Mouse (Mus musculus): ENCODE data around the gene Ralgds. TPM values are rescaled to one million over a fixed set of nuclear protein-coding genes. Genes with fewer than 3 reads are reported as not detected.
A peak's percentile ranks its signal among the peaks of the same experiment; 100 is the strongest.
"Not testable (repeated sequence)": the region's sequence is repeated elsewhere in the genome, so short reads cannot be mapped to it uniquely, and the experiment has no call there.

Gene Ralgds
- total RNA-seq, 2 experiments from 2014 or later, result 115 to 132 TPM

DNA sequence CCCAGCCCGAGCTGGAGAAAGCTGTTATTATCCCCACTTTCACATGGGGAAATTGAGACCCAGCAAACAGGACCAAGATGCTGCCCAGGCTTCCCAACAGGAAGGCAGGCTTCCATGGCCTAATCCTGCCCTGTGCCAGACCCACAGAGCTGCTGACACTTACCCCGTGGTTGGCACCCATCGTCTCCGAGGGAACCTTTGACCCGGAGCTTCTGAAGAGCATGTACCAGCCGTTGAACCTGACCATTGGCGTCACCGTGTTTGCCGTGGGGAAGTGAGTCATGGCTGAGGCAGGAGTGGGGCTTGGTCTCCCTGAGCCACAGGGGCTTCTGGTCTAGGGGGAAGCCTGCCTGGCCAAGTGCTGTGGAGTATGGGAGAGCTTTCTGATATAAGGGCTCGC lies 9.9 kb upstream of the Ralgds start:
- no peak for DNase-seq (ENCODE audit: extremely low spot score in 1 of 2, low spot score in 1 of 2)

DNA sequence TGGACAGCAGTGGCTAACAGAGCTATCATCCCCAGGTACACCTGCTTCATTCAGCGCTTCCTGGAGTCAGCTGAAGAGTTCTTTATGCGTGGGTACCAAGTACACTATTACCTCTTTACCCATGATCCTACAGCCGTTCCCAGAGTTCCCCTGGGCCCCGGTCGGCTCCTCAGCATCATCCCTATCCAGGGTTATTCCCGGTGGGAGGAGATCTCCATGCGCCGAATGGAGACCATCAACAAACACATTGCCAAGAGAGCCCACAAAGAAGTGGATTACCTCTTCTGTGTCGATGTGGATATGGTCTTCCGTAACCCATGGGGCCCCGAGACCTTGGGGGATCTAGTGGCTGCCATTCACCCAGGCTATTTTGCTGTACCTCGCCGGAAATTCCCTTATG lies 8.2 kb upstream of the Ralgds start:
- DNase-seq (ENCODE audit: extremely low spot score in 1 of 2, low spot score in 1 of 2), result no peak

DNA sequence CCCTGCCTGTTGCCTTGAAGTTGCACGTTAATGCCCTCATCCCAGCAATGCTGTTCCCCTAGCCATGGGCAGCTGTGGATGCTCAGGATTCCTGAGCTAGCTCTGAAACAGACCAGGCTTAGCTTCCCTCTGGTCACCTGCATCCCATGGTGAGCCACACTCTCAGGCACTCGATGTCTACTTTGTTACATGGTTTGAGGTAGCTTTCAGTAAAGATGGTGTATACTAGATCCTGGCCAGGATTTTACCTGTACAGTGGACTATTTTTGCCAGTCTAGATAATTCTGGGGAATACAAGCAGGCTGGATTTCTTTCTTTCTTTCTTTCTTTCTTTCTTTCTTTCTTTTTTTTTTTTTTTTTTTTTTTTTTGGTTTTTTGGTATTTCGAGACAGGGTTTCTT lies 7.1 kb upstream of the Ralgds start, which contains the start of gene Gm10134:
Gene Gm10134 (plus strand): TSS at position 301 of the 400 bp plus-strand sequence.
- no peak for DNase-seq (ENCODE audit: extremely low spot score in 1 of 2, low spot score in 1 of 2)

DNA sequence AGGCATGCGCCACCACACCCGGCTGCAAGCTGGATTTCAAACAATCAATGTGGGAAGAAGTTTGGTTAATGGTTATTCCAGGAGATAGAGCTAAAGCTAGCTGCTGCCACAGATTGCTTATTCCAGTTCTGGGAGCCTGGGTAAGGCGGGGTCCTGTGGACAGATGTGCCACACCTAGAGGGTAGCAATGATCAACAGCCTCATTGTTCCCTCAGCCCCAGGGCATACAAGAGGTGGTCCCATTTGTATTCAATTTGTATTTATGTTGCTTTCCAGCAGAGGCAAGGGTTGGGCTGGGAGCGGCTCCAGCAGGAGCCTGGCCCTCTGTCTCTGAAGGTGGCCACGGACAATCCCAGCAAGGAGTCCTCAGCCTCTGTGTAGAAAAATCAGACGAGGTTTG lies 6.6 kb upstream of the Ralgds start:
- DNase-seq (ENCODE audit: extremely low spot score in 1 of 2, low spot score in 1 of 2), result no peak

DNA sequence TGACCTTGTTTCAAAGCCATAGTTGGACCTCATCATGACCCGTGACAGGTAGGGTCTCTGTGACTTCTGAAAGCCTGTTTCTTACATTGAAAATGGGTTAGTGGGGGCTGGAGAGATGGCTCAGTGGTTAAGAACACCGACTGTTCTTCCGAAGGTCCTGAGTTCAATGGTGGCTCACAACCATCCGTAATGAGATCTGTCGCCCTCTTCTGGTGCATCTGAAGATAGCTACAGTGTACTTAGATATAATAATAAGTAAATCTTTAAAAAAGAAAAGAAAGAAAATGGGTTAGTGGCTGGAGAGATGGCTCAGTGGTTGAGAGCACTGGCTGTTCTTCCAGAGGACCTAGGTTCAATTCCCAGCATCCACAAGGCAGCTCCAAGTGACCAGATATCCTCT lies 1.3 kb upstream of the Ralgds start:
- DNase-seq (ENCODE audit: extremely low spot score in 1 of 2, low spot score in 1 of 2), result not testable (repeated sequence)

DNA sequence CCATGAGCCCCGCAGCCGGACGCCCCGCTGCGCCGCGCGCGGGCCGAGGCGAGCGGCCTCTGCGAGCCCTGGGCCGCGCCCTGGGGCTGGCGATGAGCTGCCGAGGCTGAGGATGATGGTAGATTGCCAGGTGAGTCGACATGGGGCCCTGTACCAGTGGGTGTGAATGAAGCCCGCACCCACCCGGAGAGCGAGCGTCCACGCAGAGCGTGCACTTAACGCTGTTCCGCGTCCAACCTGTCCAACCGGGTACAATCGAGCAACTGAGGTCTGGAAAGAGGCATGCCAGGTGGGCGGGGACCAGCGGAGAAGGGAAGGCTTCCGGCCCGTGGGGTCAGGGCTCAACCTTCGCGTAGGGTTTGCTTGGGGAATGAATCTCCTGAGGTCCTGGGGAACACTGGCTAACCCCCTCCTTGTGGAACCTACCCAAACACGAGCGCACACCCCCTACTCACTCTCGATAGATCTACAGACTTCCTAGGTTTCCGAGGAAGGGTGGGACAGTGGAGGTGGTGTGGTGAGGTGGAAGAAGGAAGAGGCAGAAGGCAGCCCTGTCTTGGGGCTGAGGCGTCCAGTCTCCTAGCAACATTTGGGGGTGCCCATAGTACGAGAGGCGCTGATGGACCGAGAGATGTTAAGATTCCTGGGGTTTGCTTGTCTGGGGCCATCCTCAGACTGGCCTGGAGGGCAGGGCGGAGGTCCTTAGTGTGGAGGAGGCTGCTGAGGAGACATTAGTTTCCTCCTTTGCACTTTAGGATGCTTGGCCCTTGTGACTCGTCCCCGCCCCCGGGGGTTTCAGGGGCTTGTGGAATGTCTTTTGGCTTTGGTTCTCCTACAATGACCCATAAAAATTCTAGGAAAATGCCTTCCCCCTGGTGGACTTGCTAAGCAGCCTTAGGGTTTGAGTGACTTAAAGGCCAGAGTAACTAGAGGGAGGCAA lies 776 bp downstream of the Ralgds start:
- DNase-seq (ENCODE audit: extremely low spot score in 1 of 2, low spot score in 1 of 2), result no peak

DNA sequence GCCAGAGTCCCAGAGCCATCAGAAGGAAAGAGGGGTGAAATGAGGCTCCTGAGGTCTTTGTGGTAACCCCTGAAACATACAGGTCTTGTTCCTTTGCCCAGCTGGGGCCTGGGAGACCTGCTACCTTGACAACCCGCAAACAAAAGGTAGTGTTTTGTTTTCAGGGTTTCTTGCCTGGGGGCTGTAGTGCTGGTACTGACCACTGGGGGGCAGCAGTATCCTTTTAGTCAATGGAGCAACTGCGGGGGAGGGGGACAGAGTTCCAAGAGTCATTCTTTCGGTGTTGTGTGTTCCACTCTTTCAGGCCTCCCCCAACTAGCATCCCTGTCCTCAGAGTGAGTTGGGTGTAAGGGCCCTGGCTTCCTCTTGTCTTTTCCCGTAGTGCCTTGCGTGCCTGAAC lies 1.6 kb downstream of the Ralgds start:
- peak; percentile 85 to 97 for DNase-seq (ENCODE audit: extremely low spot score in 1 of 2, low spot score in 1 of 2)

DNA sequence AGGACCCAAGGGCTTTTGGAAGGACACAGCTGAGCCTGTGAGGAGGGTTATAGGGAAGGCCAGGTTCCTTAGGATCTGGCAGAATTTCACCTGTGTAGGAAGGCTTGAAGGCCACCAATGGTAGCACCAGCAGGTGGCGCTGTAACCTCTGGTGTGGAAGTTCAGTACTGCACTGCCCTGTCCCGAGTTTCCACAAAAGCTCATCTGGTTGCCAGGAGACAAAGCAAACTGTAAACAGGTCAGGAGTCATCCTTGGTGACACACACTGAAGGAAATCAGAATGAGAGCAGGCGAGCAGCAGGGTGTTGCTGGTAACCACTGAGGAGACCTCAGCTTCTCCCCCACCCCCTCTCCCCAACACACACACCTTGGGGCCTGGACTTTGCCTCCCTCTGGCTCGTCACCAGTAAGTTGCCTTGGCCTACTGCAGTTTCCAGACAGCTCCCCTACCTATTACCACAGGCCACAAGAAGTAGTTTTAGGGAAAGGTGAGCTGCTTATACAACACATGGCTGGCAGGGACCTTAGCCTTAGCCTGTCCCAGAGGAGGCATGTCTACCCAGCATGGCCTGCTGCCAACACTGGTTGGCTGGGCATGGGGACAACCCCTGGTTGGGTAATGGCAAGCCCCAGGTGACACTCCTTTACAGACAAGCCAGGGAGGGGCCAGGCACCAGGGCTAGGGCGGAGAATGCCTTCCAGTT lies 4.4 kb downstream of the Ralgds start:
- peak in 1 of 2 experiments; percentile 73 for DNase-seq (ENCODE audit: extremely low spot score in 1 of 2, low spot score in 1 of 2)

DNA sequence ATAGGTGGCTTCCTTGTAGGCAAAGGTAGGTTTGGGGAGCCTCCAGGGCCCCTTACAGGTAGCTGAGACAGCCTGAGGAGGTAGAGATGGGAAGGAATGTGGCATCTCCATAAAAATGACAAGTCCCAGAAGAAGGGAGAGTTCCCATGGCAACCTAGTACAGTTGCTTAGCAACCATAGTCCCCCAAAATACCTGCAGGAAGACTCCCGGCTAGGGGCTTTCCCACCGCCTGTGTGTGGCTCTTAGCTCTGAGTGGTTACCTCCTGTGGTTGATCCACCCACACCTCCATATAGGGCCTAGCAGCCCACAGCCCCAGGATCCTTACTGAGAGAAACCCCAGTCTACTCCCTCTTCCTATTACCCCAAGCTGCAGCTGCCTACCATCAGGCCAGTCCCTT lies 5.3 kb downstream of the Ralgds start:
- no peak for DNase-seq (ENCODE audit: extremely low spot score in 1 of 2, low spot score in 1 of 2)

DNA sequence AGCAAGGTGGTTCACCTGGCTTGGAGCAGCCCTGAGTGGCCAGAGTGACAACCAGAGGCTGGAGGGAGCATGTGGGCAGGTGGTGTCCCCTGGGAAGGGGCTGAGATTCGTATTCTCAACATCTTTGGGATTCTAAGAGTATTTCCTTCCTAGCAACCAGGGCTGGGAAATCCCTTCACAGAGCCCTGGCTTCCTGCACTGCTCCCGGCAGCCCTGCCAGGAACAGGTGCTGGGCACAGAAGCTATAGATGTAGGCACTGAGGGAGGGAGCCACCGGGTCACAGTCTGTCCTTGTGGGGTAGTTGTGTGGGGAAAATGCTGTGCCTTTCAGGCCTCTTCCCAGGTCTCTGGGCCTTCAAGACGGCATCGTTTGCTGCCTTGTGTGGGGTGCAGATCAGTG lies 7.7 kb downstream of the Ralgds start:
- no peak for DNase-seq (ENCODE audit: extremely low spot score in 1 of 2, low spot score in 1 of 2)

DNA sequence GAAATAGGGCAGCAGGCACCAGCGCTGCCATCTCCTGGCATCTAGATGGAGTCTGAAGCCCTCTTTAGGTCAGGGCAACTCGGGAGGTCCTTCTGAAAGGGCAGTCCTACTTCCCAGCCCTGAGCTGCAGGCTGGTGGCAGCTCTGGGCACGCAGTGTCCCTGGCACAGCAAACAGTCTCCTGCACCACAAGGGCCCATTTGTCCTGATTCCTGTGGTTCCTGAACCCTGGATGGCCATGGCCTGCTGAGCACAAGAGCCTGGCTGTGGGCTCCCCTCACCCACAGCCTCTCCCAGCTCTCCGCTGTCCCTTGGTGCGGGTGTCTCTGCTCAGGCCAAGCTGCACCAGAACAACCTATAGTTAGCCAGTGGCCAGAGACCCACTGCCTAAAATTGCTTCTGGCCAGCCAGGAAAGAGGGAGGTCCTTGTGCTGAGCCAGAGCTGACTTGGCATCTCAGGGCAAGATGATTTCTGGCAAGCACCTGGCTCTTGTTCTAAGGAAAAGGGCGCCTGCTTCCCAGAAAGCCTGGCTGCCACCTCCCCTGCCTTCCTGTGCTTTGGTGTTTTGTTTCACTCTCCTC lies 8.7 kb downstream of the Ralgds start:
- DNase-seq (ENCODE audit: extremely low spot score in 1 of 2, low spot score in 1 of 2), result no peak

DNA sequence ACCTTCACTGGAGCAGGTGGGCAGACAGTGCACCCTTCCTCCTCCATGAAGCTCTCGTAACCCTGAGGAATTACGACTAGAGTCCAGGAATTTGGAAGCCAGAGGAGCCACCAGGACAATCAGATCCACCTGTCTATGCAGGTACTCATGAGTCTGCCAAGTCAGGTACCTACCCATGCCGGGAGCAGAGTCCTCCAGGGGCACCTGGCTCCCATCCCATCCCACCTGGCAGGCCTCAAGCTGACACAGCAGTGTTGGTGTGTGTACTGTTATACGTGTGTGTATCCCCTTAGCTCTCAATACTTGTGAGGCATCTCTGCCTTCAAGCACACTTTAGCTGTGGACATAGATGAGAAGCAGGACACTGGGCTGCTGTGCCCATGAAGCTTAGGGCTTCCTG lies 9.2 kb downstream of the Ralgds start:
- DNase-seq (ENCODE audit: extremely low spot score in 1 of 2, low spot score in 1 of 2), result no peak

DNA sequence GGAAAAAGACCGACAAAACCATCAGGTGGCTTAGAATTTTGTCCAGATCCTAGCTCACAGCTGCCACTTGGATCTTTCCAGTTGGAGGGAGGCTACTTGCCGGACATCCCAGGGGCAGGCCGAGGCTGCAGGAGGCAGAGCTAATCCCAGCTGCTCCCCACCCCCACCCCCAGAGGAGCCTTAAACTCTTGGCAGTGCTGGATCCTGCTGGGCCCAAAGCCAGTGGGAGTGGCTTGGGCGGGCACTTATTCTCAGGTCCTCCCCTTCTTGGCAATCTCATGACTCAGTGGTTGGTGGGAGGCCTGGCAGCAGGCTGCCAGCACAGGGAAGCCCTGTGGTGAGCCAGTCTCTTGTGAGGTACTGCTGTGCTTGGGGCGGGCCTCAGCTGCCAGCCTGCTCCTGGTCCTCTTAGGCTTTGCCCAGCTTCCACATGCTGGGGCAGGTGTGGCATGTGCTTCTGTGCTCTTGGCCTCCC lies 10.8 kb downstream of the Ralgds start:
- DNase-seq (ENCODE audit: extremely low spot score in 1 of 2, low spot score in 1 of 2), result peak; percentile 74 to 82

DNA sequence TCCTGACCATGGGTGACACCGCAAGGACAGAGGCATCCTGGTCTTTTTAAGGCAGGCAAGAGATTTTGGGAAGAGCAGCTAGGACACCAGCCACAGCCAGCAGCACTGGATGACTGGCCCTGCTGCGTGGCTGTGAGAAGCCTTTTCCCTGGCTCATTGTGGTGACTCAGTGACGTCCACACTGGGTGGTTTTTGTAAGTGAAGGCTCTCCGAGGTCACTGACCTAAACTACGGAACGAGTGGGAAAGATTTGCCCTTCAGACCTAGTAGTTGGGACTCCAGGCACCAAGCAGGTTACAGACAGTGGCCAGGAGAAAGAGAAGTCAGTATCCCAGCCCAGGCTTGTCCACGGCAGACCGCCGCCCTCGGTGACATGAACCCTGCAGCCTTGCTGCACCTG lies 11.5 kb downstream of the Ralgds start:
- no peak for DNase-seq (ENCODE audit: extremely low spot score in 1 of 2, low spot score in 1 of 2)

DNA sequence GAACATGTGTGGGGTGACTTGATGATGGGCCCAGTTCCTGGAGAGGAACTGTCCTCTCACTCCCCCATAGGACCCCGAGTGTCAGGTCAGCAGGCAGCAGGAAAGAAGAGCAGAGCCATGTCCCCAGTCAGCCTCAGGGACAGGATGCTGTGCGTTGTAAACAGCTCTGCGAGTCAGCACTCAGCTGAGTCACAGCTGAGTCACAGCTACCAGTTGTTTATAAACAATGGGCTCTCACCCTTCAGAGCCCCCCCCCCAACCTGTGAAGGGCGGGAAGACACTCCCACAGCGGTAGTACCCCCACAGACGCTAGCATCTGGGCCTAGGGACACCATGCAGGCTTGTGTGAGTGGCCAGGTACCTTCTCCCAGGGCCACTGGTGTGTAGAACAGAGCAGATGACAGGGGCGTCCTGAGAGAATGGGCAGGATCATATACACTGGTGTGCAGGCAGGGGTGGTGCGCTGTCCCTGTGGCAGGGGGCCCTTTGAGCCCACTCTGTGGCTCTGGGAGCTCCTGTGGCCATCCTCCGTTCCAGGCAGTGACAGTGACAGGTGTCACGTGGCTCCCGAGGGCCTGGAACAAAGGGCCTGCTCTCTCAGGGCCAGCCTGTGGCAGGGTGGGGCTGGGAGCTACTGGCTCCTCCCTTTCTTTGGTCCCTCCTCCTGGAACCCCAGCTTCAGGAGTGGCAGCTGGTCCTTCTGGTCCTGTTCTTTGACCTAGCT lies 12.5 kb downstream of the Ralgds start:
- no peak for DNase-seq (ENCODE audit: extremely low spot score in 1 of 2, low spot score in 1 of 2)

DNA sequence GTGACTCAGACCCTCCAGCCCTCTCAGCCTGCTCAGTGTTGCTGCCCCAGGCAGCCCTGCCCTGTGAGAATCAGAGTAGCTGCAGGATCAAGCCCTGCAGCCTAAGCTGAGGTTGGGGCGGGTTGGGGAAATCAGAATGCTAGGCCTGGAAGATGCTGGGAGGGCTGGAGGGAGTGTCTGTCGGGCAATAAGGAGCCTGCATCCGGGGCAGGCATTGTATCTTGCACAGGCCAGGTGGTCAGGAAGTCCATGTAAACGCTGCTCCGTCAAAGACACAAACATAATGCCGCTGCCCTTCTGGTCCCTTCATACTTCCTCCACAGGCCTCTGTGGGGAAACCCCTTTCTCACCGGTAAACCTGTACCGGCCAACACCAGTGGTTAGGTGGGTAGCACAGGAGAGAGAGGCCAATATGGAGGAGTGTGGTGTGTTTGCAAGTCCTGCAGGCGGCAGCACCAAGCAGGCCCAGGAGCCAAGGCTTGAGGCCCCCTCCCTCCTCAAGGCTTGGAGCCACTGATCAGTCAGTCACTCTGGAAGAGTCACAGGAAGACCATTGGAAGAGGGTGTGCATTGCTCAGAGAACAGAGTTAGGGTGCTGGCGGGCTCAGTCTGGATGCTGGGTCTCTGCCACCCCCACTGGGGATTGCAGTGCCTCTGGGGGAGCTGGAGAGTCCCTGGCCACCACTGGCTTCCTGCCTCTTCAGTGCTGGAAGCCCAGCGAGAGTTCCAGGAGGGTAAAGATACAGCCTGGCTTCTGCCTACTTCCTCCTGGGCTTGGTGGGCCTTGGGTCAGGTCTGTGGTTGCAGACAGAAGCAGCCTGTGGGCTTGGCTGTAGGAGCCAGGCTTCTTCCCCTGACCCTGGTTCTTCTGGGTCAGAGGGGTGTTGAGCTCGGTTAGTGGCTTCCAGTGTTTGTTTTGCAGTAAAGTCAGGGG lies 13.3 kb downstream of the Ralgds start:
- no peak for DNase-seq (ENCODE audit: extremely low spot score in 1 of 2, low spot score in 1 of 2)

DNA sequence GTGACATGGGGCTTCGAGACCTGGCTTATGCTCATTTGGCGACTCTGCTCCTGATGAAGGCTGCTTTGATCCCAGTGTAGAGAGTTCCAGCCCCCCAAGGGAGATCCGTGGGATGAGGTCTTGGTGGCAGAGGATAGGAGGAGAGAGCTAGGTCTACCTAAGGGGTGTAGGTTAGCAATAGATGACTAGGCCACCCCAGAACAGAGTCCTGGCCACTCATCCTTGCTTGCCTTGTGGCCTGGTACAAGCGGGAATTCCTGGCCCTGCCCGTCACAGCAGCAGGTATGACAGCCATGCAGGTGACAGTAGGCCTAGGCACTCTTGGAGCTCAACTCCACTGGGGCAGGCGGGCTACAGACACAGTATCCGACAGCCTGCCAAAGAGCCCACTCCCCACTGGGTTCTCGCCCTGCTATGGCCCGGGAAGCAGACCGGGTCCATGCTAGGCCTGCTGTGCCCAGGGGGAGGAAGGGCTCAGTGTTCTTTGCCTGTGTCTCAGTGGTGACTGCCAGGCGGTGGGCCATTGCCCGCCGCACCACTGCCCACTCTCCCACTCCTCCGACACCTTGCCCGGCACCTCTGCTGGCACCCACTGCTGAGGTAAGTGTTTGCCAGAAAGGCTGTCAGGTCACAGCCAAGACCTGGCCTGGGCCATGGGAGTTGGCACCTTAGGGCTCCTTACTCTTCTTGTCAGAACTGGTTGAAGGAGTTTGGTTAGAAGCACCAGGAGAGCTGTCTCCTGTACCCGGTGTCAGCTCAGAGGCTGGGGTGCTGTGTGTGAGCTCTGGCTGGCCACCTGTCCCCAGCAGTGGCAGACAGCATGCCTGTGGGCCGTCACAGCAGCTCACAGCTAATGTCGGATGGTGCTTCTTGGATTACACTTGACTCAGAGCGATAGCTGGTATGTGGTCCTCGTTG lies 14.8 kb downstream of the Ralgds start:
- no peak for DNase-seq (ENCODE audit: extremely low spot score in 1 of 2, low spot score in 1 of 2)

DNA sequence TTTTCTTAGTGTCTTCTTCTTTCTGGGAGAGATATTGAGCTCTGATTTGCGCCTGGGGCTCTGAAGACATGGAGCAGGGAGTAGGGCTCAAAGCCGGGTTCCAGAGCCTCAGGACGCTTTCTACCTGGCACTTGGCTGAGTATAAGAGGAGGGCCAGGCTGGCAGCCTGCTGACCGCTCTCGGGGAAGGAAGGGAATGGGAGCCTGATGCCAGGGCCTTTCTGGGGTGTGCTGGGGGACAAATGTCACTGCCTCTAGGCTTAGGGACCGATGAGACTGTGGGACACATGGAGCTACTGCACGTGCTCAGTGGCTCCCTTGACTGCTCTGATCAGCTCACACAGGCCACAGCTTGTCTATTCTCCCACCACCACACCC lies 15.4 kb downstream of the Ralgds start:
- DNase-seq (ENCODE audit: extremely low spot score in 1 of 2, low spot score in 1 of 2), result no peak

All from layer of hippocampus, postnatal 25 days (tissue).